Mouse (Mus musculus): ENCODE results near the gene Rab43. TPM values are rescaled to one million over a fixed set of nuclear protein-coding genes. Genes with fewer than 3 reads are reported as not detected.

Gene Rab43
- polyA plus RNA-seq, 1 experiment from 2014 or later, result 7.5 TPM

DNA sequence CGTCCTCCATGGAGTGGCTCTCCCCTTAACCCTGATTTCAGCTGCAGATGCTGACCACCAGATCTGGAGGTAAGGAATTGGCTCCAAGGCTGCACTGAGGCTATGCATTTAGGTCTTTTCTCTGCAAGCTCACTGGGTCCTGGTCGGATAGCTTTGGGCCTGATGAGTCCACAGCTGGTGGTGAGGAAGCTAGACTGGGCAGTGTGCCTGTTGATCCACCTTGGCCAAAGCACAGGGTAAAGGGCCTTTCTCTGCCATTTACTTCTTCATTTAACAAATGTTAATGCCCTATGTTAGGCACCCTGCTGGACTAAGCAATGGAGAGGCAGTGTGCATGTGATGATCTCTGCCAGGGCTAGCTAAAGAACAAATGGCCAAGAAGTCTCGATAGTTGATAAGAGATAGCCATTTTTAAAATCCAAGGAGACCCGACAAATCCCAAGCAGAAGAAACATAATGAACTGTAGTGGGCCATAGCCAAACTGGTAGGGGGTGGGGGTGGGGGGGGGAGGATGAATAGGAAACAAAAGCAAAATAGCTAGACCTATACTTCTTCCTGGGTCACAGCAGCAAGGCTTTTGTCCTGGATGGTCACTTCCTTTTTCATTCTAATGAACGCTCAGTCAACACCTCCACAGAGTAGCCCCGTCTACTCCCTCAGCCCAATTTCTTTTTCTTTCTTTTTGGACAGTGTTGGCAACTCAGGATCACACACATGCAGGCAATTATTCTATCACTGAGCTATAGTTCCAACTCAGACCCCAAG, 16.4 kb downstream of the Rab43 start:
- H3K4me3 ChIP-seq (ENCODE audit: low read depth, low read length), result no peak overlapping the region
- H3K36me3 ChIP-seq (ENCODE audit: control insufficient read depth, insufficient read depth, low read length), result peaks cover 3% of the 10 kb centered on the region; the same call in 1 of the 2 replicates
- no peak for ATAC-seq (ENCODE audit: insufficient number of reproducible peaks, low FRiP score, low TSS enrichment, low read depth)
- no peak overlapping the region for H3K4me2 ChIP-seq (ENCODE audit: low read depth, severe bottlenecking)
- no peaks in the 10 kb centered on the region for H3K9me3 ChIP-seq (ENCODE audit: control insufficient read depth, low read length)
- H3K9ac ChIP-seq (ENCODE audit: low read length), result no peak overlapping the region
- no peak for DNase-seq (ENCODE audit: low spot score)
- 75% methylated on average over 6 of the region's 6 CpGs for WGBS
- no peaks in the 10 kb centered on the region for H3K27me3 ChIP-seq (ENCODE audit: control insufficient read depth, insufficient read depth, low read length)
- no peak overlapping the region for H3K27ac ChIP-seq (replicated peaks; ENCODE audit: low read depth, low read length)
- H3K4me1 ChIP-seq (ENCODE audit: control insufficient read depth, insufficient read depth, low read length), result 0 out of 2 replicates have a peak, but pooled peaks cover 4% of the 10 kb centered on the region

DNA sequence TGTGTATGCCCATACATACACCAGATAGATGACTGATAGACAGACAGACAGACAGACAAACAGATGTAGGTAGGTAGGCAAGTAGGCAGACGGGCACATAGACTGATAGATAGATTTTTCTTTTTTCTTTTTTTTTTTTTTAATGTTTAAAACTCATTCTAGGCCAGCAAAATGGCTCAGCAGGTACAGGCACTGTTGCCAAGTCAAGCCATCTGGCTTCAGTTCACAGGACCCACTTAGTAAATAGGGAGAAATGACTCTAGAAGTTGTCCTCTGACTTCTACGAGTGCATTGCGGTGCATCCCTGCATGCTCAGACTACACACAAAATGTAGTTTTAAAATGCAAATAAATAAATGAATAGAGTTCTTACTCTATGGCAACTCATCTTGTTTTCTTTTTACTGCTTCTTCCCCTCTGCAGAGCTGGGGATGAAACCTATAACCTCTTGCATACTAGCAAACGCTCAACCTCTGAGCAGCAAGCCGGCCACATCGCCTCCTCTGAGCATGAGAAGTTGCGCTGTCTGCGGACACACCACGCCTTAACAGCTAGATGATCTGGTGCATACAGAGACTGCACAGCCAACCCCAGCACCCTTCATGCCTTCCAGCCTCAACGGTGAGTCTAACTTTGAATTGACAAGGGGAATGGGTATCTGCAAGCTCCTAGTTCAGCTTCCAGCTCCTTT, 18.0 kb downstream of the Rab43 start:
- Histone ChIP-seq H3K4me3 (ENCODE audit: low read depth, low read length) (no peak overlapping the region), H3K9me3 (ENCODE audit: control insufficient read depth, low read length) (no peaks in the 10 kb centered on the region), H3K27ac (replicated peaks; ENCODE audit: low read depth, low read length) (no peak overlapping the region), H3K4me2 (ENCODE audit: low read depth, severe bottlenecking) (no peak overlapping the region), H3K9ac (ENCODE audit: low read length) (no peak overlapping the region), H3K36me3 (ENCODE audit: control insufficient read depth, insufficient read depth, low read length) (peaks cover 3% of the 10 kb centered on the region; the same call in 1 of the 2 replicates), H3K4me1 (ENCODE audit: control insufficient read depth, insufficient read depth, low read length) (0 out of 2 replicates have a peak, but pooled peaks cover 4% of the 10 kb centered on the region), H3K27me3 (ENCODE audit: control insufficient read depth, insufficient read depth, low read length) (no peaks in the 10 kb centered on the region)
- ATAC-seq (ENCODE audit: insufficient number of reproducible peaks, low FRiP score, low TSS enrichment, low read depth) (no peak), DNase-seq (ENCODE audit: low spot score) (no peak)
- WGBS, result 95% methylated on average over 10 of the region's 10 CpGs

DNA sequence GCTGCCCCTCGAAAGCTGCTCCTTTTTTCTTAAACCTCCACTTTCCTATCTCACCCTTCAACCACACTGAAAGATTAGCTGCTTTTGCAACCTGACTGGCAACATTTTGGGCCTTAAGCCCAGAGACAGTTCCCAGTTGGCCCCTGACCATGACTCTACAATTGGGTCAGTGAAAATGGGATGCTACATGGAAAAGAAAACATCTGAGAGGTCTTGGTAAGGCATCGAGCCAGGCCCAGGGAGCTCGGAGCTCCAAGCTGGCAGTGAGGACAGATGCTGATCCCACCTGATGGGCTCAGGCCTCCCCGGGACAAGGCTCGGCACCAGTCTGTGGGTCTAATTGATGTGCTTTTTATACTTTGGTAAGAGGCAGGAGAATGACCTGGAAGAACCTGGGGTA, 20.1 kb downstream of the Rab43 start:
- no peak for ATAC-seq (ENCODE audit: insufficient number of reproducible peaks, low FRiP score, low TSS enrichment, low read depth)

DNA sequence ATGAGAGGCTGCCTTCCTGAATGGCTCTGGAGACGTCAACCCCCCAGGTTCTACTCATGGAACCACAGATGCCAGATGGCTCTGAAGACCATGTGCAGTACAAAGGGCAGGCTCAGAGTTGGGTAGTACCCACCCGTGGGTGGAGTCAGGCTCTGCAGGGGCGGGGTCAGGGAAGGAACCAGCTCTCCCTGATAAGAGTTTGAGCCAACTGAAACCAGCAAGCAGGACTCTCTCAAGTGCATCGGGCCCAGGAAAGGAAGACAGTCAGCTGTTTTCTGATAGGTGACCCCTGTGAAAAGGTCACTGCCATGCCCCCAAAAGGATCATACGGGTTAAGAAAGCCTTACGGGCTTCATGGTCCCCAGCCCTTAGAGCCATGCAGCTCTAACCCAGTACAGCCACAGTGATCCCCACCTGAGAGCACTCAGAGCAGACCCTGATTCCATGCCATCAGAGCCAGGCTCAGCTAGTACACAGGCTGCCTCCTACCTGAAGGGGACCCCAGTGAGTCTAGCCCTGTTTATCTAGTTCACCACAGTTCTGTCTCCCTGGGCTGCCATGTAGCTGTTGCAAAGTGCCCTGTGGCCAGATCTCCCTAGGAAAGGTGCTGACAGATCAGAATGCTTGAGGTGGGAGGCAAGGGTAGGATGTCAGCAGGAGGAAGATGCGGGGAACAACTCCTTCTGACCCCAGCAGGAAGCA, 21.0 kb downstream of the Rab43 start:
- ATAC-seq (ENCODE audit: insufficient number of reproducible peaks, low FRiP score, low TSS enrichment, low read depth), result no peak
- no peak overlapping the region for H3K27ac ChIP-seq (replicated peaks; ENCODE audit: low read depth, low read length)

More for the DNA sequence above, 20.1 kb downstream of the Rab43 start:
- H3K9ac ChIP-seq (ENCODE audit: low read length), result no peak overlapping the region
- DNase-seq (ENCODE audit: low spot score), result no peak
- H3K4me3 ChIP-seq (ENCODE audit: low read depth, low read length), result no peak overlapping the region
- H3K27me3 ChIP-seq (ENCODE audit: control insufficient read depth, insufficient read depth, low read length), result no peaks in the 10 kb centered on the region
- no peaks in the 10 kb centered on the region for H3K4me1 ChIP-seq (ENCODE audit: control insufficient read depth, insufficient read depth, low read length)
- H3K36me3 ChIP-seq (ENCODE audit: control insufficient read depth, insufficient read depth, low read length), result peaks cover 3% of the 10 kb centered on the region; the same call in 1 of the 2 replicates
- H3K4me2 ChIP-seq (ENCODE audit: low read depth, severe bottlenecking), result no peak overlapping the region
- H3K9me3 ChIP-seq (ENCODE audit: control insufficient read depth, low read length), result no peaks in the 10 kb centered on the region
- no peak overlapping the region for H3K27ac ChIP-seq (replicated peaks; ENCODE audit: low read depth, low read length)
- 96% methylated on average over 5 of the region's 5 CpGs for WGBS

GRCm38 (mm10) chr6:87789791-87790190, 22.2 kb downstream of the Rab43 start:
- Histone ChIP-seq H3K4me3 (ENCODE audit: low read depth, low read length) (no peak overlapping the region), H3K27me3 (ENCODE audit: control insufficient read depth, insufficient read depth, low read length) (no peaks in the 10 kb centered on the region), H3K4me1 (ENCODE audit: control insufficient read depth, insufficient read depth, low read length) (no peaks in the 10 kb centered on the region), H3K9me3 (ENCODE audit: control insufficient read depth, low read length) (no peaks in the 10 kb centered on the region), H3K27ac (replicated peaks; ENCODE audit: low read depth, low read length) (no peak overlapping the region), H3K9ac (ENCODE audit: low read length) (no peak overlapping the region), H3K4me2 (ENCODE audit: low read depth, severe bottlenecking) (no peak overlapping the region), H3K36me3 (ENCODE audit: control insufficient read depth, insufficient read depth, low read length) (peaks cover 3% of the 10 kb centered on the region; the same call in 1 of the 2 replicates)
- DNase-seq (ENCODE audit: low spot score) (no peak), ATAC-seq (ENCODE audit: insufficient number of reproducible peaks, low FRiP score, low TSS enrichment, low read depth) (no peak)
- WGBS, result 92% methylated on average over 6 of the region's 6 CpGs

More for the DNA sequence above, 21.0 kb downstream of the Rab43 start:
- H3K9ac ChIP-seq (ENCODE audit: low read length), result no peak overlapping the region
- H3K4me1 ChIP-seq (ENCODE audit: control insufficient read depth, insufficient read depth, low read length), result no peaks in the 10 kb centered on the region
- no peaks in the 10 kb centered on the region for H3K9me3 ChIP-seq (ENCODE audit: control insufficient read depth, low read length)
- no peaks in the 10 kb centered on the region for H3K27me3 ChIP-seq (ENCODE audit: control insufficient read depth, insufficient read depth, low read length)
- H3K4me3 ChIP-seq (ENCODE audit: low read depth, low read length), result no peak overlapping the region
- WGBS, result 73% methylated on average over 7 of the region's 7 CpGs
- peaks cover 3% of the 10 kb centered on the region; the same call in 1 of the 2 replicates for H3K36me3 ChIP-seq (ENCODE audit: control insufficient read depth, insufficient read depth, low read length)
- H3K4me2 ChIP-seq (ENCODE audit: low read depth, severe bottlenecking), result no peak overlapping the region
- DNase-seq (ENCODE audit: low spot score), result no peak

- no peak for ATAC-seq (ENCODE audit: insufficient number of reproducible peaks, low FRiP score, low TSS enrichment, low read depth)
- H3K4me1 ChIP-seq (ENCODE audit: control insufficient read depth, insufficient read depth, low read length), result no peaks in the 10 kb centered on the region
- 69% methylated on average over 5 of the region's 5 CpGs for WGBS
- no peaks in the 10 kb centered on the region for H3K9me3 ChIP-seq (ENCODE audit: control insufficient read depth, low read length)
- no peak overlapping the region for H3K4me3 ChIP-seq (ENCODE audit: low read depth, low read length)
- no peaks in the 10 kb centered on the region for H3K27me3 ChIP-seq (ENCODE audit: control insufficient read depth, insufficient read depth, low read length)
- no peak overlapping the region for H3K4me2 ChIP-seq (ENCODE audit: low read depth, severe bottlenecking)
- H3K27ac ChIP-seq (replicated peaks; ENCODE audit: low read depth, low read length), result no peak overlapping the region
- no peak overlapping the region for H3K9ac ChIP-seq (ENCODE audit: low read length)
- peaks cover 3% of the 10 kb centered on the region; the same call in 1 of the 2 replicates for H3K36me3 ChIP-seq (ENCODE audit: control insufficient read depth, insufficient read depth, low read length)
- no peak for DNase-seq (ENCODE audit: low spot score)
Observed at GRCm38 (mm10) chr6:87788896-87789587, 22.9 kb downstream of the Rab43 start.

DNA sequence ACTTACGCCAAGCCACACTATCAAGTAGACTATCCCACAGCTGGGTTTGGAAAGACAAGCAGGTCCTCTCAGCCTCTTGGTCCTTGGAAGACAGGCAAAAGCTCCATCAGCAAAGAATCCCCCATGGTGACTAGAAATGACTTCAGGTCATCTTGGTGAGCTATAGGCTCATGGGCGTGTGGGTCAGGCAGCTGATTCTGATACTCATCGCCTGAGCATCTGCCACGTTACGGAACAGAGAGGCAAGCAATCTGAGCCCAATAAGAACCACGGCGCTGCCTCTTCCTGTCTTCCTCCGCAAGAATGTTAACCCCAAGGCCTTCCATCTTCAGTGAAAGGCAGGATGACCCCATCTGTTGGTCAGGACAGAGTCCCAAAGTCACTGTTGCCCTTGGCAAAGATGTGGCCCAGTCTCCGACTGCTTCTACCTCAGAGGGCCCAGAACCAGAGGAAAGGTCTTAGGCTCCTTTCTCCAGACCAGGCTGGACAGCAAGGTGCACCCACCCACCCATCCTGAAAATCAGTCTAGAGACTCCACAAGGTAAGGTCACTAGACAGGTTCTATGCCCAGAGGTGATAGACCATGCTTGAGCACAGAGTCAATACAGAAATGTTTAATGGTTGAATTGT, 23.6 kb downstream of the Rab43 start:
- 92% methylated on average over 9 of the region's 9 CpGs for WGBS
- Histone ChIP-seq H3K9ac (ENCODE audit: low read length) (no peak overlapping the region), H3K9me3 (ENCODE audit: control insufficient read depth, low read length) (no peaks in the 10 kb centered on the region), H3K27me3 (ENCODE audit: control insufficient read depth, insufficient read depth, low read length) (no peaks in the 10 kb centered on the region), H3K4me2 (ENCODE audit: low read depth, severe bottlenecking) (no peak overlapping the region), H3K27ac (replicated peaks; ENCODE audit: low read depth, low read length) (no peak overlapping the region), H3K4me3 (ENCODE audit: low read depth, low read length) (no peak overlapping the region), H3K4me1 (ENCODE audit: control insufficient read depth, insufficient read depth, low read length) (no peaks in the 10 kb centered on the region), H3K36me3 (ENCODE audit: control insufficient read depth, insufficient read depth, low read length) (peaks cover 3% of the 10 kb centered on the region; the same call in 1 of the 2 replicates)
- DNase-seq (ENCODE audit: low spot score), result no peak
- no peak for ATAC-seq (ENCODE audit: insufficient number of reproducible peaks, low FRiP score, low TSS enrichment, low read depth)

All from limb, embryonic 11.5 days (tissue).